Mouse (Mus musculus) CD4-positive, CD25-positive, alpha-beta regulatory T cell, adult 2 months (primary cell): ENCODE results near the gene Myo18b.

Experiments
- DNase-seq: peaks from one replicate; pipeline ENCODE4 v3.0.0-alpha.2; 2012; ENCODE audit warnings: low read depth, low spot score

Myo18b gene

GRCm38 (mm10) chr5:112748001-112748719 is 148.0 kb downstream of the Myo18b start:
- no peak for DNase-seq

- no peak for DNase-seq
These were observed 148.7 kb downstream of the Myo18b start for GRCm38 (mm10) chr5:112747306-112747930.

- no peak for DNase-seq
These were observed 151.0 kb downstream of the Myo18b start for GRCm38 (mm10) chr5:112745176-112745575.

GRCm38 (mm10) chr5:112744571-112744970 is 151.6 kb downstream of the Myo18b start:
- no peak for DNase-seq

DNA sequence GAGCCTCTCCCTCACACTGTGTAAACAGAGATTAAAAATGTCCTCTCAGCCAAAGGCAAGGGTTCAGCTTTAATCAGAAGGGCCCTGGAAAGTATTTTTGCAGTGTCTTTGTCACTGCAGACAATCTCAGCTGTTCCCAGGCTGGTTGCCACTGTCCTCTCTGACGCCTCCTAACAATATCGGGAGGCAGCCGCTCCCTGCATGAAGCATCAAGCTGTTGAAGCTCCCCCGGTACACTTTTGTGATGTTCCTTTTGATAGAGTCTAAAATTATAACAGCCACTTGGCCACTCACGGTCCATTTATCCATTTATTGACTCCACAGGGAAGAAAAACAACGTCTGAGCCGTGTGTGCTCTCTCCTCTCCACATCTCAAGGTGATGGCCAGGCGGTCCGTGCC is 153.0 kb downstream of the Myo18b start:
- no peak for DNase-seq

DNA sequence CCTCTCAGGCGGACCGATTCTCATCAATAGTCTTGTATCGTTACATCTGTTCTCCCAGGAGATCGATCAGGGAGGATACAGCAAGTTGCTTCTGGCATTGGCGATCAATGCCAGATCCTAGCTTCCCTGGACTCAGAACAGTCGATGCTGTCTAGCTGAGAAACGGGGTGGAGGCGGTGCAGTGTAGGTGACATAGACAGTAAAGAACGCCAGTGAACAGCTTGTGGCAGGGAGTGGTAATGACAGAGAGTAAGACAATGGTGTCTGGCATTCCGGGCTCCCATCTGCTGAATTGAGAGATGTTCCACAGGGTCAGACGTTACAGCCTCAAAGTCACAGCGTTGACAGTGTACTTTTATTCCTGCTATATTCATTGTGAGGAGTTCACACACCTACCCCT is 155.5 kb downstream of the Myo18b start:
- no peak for DNase-seq

DNA sequence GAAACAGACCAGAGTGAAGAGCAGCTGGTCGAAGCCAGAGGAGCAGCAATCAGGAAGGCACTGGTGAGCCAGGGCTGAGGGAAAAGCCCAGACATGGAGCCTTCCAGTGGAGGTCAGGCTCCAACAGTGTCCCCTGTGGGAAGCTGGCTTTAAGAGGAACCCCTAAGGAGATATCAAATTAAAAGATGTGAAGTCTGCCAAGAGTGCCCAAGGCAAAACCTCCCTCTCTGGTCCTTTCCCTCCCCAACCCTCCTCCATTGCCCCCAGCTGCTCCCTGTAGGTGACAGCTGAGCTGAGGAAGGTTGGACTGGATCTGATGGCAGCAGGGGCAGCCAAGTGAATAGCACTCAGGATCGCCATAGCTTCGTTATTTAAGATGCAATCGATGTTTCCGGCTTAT is 161.1 kb downstream of the Myo18b start:
- DNase-seq = no peak

DNA sequence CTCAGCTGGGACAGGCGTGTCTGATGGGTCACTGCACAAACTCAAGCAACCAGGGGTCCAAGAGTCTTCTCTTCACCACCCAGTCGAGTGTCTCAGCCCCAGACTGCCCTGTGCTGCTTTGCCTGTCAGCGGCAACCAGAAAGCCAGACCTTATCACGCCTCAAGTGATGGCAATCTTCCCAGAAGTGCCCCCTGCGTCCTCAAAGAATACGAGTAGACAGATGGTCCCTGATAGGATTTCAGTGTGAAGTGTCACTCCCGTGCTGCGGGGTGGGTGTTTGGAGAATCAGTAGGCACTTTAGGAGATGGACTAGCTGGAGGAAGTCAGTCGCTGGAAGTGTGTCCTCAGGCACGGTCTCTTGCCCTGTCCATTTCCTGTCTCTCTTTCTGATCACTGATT is 165.6 kb downstream of the Myo18b start:
- DNase-seq = no peak

- no peak for DNase-seq
These were observed 167.7 kb downstream of the Myo18b start for GRCm38 (mm10) chr5:112728432-112728831.

DNA sequence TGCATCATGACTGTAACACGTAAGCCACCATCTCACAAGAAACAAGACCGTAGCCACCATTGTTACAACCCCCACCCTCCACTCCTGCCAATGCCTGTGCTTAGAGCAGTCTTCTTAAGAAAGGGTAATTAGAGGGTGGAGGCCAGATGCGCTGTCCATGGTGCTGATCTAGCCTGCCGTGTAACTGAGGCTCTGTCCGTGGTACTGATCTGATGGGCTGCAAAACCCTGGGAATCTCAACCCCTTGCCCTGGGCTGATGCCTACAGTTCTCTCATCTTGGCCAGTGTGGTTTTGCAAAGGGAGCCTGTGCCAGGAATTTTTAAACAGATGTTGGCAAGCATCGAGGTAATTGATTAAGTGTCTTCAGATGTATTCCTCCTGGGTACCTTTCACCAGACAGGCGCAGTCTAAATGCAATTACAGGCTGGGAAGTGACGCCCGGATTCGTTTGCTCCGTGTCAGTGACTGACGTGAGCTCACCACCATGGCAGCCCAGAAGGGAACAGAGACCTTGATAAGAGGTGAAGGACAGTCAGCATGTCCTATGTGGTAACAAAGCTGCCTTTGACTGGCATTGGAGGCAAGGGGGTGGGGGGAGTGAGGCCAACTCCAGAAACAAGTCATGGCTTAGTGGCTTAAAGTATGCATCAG is 177.4 kb downstream of the Myo18b start:
- peak; percentile 9 for DNase-seq

GRCm38 (mm10) chr5:112714679-112715446 is 181.3 kb downstream of the Myo18b start:
- no peak for DNase-seq

GRCm38 (mm10) chr5:112709831-112710230 is 186.3 kb downstream of the Myo18b start:
- DNase-seq = no peak

- DNase-seq = no peak
These were observed 187.7 kb downstream of the Myo18b start for GRCm38 (mm10) chr5:112708441-112708840.

DNA sequence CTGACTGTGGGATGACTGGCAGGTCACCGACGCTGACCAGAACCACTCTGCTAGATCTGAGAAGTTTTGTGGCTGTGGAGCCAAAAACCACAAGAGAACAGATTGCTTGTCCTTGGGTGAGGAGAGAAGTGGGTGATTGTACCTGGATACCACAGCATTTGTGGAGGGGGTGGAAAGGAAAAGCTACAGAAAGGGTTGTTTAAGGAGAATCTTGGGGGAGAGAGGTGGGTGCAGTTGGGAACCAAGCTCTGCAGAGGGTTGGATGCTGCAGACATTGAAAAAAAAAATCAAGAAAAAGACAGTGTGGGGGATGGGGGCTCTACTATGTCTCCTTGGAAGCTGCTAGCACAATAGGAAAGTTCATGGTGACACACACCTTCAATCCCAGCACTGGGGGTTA is 188.7 kb downstream of the Myo18b start:
- DNase-seq = no peak

GRCm38 (mm10) chr5:112700794-112701193 is 195.4 kb downstream of the Myo18b start:
- DNase-seq = no peak

GRCm38 (mm10) chr5:112696683-112697082 is 199.5 kb downstream of the Myo18b start:
- DNase-seq = no peak

GRCm38 (mm10) chr5:112695254-112695711 is 200.9 kb downstream of the Myo18b start:
- DNase-seq = no peak

GRCm38 (mm10) chr5:112693286-112693849 is 202.8 kb downstream of the Myo18b start:
- no peak for DNase-seq

DNA sequence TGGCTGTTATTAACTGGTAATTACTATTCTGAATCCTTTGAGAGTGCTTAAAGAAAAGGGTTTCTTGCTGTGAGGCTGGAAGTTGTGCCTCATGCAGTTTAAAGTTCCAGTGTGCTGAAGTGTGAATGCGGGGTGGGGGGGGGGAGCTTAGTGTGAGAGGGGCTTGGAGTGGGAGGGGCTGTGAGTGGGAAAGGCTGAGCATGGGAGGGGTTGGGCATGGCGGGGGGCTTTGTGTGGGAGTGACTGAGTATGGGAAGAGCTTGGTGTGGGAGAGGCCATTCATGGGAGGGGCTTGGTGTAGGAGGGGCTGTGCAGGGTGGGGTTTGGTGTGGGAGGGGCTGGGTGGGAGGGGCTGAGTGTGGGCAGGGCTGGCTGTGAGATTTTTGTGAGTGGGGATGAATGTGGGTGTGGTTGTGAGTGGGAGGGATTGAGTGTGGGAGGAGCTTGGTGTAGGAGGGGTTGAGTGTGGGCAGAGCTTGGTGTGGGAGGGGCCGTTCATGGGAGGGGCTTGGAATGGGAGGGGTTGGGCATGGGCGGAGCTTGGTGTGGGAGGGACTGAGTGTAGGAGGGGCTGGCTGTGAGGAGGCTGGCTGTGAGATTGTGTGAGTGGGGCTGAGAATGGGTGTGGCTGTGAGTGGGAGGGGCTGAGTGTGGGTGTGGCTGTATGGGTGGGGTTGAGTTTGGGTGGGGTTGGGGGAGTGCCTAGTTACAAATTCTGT is 208.9 kb downstream of the Myo18b start:
- DNase-seq = no peak

DNA sequence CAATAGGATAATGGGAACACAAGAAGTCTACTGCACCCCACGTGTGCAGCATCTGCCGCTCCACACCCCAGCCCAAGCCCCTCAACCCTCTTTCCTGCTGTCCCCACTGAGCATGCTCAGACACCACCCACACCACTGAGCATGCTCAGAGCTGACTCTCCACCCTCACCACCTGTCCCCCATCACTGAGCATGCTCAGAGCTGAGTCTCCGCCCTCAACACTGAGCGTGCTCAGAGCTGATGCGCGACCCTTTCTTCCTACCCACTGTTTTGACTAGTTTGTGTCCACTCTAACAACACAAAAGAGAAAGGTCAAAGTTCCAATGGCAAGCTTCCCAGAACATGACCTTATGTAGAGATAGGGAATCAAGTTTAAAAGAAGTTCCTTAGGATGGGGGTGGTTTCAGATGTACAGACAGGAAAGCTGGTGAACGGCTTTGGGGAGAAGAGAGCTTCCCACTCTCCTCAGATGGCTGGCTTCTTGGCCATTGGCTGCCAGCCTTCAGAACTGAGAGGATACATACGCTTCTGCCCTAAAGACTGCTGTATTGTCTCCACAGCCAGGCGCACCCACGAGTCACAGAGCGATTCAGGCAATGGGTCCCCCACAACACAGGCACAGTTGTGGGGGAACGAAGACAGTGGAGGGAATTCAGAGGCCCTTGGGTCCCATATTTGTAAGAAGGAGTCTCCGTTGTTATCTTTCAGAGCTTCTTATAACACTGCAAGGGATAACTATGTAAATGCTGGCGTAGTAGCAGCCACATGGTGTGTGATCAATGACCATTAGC is 209.7 kb downstream of the Myo18b start:
- DNase-seq = no peak
